Mouse (Mus musculus) cerebellum, adult 2 months (tissue): ENCODE results near the gene Ifne.

Experiments used
- CTCF ChIP-seq: fragments of 200-500 bp; IDR thresholded peaks from 2 replicates; pipeline ENCODE4 v1.5.1; 2011; ENCODE audit warnings: low read depth, mild to moderate bottlenecking, control low read depth, low read length, moderate library complexity, borderline replicate concordance; ENCODE audit not compliant: insufficient read depth
- POLR2A ChIP-seq: fragments of 200-500 bp; IDR thresholded peaks from 2 replicates; pipeline ENCODE4 v1.6.1; 2011; ENCODE audit warnings: low read length, control low read depth, borderline replicate concordance; ENCODE audit not compliant: insufficient read depth

- TF ChIP-seq CTCF (no peak), POLR2A (no peak)
These were observed 8.2 kb upstream of the Ifne start for GRCm38 (mm10) chr4:88888236-88888635.
